Mouse (Mus musculus): ENCODE results near the gene Ap1g2.

Ap1g2 gene

DNA sequence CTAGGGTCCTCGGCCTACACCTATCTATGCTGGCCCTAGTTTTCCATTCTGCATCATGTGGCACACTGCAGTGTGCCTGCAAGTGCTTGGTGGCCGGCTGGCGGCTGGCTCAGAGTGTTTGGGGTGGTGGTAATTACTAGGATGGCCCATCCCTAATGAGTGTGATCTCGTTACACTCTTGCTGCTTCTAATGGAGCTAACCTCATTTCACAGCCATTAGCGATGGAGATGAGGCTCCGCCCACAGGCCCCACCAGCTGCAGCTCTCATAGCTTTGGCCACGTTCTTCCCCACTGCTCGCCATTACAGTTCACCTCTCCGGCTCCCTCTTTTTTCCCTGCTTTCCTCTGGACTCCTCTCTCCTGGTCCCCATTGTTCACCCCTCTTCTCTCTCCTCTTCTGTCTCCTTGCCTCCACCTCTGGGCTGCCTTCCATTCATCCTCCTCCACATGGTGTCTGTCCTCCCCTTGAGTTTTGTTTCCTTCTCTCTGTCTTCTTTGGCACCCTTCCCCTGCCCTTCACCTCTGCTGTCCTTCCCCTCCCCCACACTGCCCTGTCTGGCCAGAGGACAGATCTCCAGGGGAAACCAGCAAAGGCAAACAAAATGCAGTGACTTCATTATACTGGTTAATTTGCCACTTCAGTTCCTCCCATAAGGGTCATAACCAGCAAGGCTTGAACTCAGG, 20.9 kb downstream of the Ap1g2 start:
- peak; percentile 69 for DNase-seq

DNA sequence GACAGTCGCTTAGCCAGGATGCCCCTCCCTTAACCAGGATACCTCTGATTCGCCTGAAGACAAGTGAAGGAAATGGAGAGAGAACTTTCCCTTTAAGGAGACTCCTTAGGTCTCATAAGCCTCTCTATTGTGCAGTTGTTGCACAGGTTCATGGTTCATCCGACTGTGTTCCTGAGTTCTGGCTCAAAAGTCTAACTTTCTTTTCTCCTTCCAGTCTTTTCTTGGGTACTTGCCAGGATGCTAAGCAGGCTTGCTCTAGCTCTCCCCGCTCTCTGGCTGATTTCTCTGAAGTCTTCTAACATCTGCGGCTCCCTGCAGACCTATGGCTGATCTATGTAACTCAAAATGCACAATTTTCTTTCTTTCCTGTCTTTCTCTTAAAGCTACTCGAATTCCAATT, 22.9 kb downstream of the Ap1g2 start:
- peak; percentile 65 for DNase-seq

DNA sequence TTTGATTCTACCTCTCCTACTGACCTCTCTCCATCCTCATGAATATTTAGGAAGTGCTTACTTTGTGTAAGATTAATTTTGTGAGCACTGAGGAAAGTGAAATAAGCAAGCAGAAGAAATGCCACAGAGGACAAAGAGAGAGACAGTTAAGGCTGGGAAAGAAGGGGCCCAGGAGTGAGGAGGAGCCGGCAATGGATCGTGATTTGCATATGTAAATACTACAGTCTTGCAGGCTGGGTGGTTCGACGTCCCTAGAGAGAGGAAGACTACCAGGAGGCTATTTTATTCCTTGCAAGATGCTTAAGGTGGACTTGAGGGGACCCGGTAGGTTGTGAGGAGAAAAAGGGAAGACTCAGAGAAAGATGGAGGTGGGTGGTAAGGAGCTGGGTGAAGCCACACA, 25.3 kb downstream of the Ap1g2 start:
- no peak for DNase-seq

DNA sequence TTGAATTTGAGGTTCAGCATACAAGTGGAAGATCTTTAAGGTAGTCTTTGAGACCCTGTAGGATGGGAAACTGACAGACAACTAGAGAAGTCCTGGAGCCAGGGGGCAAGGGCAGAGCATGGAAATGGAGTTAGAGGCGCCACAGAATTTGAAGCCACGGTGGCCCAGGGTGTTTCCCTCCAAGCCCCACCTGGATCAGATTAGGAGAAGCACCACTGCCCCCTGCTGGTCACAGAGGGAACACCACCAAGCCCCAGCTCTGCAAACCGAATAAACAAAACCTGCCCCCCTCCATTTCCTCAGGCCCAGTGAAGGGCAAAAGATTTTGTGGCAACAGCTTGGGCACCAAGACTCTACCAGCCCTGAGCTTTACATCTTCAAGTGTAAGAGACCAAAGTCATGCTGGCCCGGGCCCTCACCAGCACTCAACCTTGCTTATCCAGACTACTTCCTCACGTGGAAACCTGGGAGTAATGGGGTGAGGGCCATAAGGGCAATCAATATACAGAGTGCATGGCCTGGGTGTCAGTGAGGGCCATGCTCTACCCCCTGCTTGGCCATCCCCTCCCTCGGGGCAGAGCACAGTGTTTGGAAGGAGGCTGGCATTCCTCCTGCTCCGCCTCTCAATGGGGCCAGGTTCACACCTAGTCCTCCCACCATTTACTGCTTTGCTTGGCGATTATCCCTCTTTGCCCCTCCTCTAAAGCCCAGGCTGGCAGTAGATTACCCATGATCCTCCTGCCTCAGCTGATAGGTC, 27.0 kb downstream of the Ap1g2 start:
- peak; percentile 71 for DNase-seq

DNA sequence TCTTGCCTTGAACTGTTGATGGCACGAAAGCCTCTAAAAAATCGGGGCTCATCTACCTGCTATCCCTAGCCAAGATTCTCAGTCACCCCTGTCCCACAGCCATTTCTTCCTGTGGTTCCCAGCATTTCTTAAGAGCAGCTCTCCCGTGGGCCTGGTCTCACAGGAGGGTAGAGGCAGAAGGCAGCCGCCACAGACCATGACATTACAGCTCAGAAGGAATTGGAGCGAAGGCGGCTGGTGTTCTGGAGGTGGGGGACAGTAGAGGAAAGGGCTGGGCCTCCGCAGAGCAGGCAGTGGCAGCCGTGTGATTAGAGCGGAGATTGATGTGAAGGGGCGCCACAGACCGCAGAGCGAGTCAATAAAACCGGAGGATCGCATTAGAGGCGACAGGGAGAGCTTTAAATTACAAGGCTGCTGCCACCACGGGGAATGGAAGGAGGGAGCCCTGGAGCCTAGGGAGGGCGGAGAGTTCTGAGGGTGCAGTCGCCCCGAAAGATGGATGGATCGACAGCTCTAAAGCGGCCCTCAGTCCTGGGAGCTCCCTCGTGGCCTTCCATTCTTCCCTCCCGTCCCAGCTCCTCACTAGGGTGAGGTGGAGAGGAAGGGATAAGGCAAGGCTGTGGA, 27.9 kb downstream of the Ap1g2 start:
- no peak for DNase-seq

DNA sequence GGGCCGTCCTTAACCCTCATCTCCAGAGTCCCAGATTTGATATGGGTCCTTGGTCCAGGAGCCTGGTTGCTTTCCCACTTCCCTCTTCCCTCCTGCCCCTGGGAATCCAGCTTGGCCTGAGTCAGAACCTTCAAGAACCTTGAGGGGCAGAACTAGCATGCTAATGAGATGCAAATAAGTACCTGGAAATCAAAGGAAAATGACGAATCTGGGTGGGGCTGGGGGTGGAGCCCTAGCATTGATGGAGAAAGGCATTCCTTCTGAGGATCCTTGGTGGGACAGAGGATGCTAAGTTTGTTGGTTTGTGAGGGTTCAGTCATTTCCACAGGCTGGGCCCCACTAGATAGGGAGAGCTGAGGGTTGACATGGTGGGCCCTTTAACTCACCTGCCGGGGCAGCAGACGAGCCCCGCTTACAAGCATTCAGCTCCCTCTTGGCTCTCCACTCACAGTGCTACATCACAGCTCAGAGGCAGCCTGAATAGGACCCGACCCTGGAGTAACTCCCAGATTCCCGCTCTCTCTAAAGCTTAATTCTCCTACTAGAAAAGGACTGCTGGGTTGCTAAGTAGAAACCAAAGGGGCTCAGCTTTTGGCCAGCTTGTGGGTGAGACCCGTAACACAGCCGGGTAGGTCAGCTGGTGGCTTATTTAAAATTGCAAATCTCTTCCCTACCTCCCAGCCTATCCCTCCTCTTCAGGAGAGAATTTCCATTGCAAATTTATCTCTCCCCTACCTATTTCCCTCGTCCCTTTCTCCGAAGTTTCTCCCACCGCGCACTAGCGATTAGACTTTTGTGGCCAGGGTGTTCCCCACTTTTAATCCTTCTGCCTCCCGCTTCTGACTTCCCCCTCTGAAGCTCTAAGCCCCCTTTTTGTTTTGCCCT, 28.7 kb downstream of the Ap1g2 start:
- DNase-seq, result no peak

DNA sequence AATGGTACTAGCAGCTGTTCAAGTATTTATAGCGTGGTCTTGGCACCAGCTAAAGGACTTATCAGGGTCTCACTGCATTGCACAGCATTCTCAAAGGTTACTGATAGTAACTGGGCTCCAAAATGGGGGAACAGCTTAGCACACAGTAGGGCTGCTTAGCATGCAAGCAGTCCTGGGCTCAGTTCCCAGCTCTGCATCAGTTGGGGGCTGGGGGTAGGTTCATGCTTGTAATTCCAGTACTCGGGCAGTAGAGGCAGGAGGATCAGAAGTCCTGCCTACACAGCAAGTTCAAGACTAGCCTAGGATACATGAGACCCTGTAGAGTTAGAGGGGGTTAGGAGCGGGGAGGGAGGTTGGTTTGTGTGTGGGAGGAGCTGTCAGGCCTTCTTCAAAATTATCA, 29.4 kb downstream of the Ap1g2 start:
- DNase-seq, result no peak

DNA sequence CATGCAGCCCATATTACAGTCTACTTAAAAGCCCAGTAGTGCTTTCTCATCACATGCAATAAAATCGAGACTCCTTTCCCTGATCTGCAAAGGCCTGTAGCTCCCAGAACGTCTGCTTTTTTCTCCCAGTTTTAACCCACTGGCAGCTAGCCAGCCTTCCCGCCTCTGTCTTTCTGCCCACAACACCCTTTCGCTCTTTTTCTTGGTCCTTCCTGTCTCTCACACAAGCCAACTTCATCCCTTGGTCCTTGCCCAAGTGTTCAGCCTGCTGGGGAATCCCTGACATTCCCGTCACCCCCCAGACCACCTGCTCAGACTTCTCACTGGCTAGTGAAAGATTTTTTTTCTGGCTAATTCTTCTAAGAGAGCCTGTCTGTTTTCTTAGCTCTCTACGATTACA, 30.2 kb downstream of the Ap1g2 start:
- DNase-seq, result no peak

DNA sequence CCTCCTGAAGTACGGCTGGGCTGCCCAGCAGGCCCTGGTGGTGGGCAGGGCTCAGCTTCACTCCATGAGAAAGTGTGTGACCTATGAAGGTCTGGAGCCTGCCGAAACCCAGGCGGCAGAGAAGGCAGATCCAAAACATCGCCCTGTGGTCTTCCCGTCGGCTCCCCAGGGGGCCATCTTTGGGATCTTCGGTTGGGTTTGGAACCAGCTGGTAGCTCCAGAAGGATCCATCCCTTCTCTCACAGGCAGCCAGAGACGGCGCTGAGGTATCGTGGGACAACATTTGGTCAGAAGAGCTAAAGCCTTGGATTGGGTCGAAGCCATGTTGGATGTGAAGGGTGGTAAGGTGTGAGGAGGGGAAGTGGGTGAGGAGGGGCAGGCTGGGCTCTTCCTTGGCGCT, 32.0 kb downstream of the Ap1g2 start:
- no peak for DNase-seq

DNA sequence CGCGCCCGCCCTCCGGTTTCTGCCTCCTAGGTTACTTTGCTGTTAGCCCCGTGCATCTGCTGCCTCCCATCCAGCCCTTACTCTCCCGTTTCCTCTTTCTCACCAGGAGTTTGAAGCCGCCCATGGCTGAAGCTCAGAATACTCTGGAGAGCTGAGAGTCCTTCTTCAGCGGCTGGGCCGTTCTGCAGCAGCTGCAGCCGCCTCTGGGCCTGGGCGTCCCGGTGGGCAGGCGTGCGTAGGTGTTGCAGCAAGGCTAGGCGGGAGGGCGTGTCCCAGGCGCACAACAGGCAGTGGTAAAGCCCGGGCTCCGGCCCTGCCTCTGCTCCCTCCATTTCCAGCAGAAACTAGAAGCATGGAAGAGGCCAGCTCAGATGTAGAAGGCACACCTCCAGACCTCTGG, 34.6 kb downstream of the Ap1g2 start:
- DNase-seq, result no peak

DNA sequence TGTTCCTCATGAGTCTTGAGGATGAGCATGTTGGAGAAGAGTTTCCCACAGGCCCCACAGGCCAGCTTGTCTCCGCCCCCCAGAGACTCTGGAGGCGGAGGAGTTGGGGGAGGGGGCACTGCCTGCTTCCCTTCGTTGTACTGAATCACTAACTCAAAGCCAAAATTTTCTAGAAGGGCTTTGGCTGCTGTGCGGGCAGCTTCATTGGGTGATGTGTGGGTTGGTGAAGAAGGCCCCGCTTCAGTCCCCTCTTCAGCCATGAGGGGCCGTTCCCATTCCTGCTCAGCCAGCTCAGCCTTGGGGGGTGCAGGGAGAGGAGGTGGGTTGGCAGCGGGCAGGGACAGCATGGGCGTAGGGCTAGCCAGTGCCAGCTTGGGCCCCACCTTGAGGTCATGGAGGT, 40.4 kb downstream of the Ap1g2 start:
- DNase-seq, result no peak

DNA sequence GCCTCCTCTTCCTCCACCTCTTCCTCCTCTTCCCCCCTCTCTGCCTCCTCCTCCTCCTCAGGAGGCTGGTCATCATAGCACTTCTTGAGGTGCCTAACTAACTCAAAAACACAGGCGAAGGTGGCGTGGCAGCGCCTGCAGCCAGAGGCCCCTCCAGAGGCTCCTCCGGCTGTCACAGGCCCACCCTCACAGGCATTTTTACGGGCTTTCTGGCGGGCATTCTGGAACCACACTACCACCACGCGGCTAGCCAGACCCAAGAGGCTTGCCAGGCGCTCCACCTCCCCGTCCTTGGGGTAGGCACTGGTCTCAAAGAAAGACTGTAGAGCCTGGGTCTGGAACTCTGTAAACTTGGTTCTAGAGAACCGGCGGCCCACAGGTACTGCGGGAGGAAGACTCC, 41.0 kb downstream of the Ap1g2 start:
- no peak for DNase-seq

DNA sequence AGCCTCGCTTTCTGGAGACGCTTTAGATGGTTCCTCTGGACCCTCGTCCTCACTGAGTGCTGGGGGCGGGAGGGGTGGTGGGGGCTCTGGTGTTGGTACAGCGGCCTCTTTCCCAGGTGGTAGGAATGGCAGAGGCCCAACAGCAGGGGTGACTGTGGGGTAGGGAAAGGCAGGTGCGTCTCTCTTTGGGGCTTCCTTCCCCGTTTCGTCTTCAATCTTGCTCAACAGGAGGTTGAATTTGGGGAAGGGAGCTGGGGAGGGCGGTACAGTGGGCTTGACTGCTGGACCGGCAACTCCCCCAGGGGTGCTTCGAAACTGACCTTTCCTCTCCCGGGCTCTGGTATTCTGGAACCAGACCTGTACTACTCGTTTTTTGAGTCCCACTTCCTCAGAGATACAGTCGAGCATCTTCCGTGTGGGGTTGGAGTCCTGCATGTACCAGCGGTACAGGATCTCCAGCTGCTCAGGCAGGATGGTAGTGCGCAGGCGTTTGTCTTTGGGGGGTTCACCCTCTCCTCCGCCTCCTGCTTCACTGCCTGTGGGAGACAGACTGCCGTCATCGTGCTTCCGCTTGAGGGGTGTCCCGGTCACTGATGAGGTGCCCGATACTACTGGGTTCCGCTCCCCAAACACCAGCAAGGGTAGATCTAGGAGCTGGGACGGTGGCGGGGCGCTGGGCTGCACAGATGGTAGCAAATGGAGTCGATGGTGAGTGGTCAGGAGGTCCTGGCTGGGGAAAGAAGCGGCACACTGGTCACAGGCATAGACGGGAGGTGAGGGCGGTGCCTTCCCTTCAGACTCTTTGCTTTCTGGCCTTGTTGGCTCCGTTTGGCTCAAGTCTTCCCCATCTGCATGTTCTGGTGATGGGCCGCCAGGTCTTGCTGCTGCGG, 41.7 kb downstream of the Ap1g2 start:
- no peak for DNase-seq

DNA sequence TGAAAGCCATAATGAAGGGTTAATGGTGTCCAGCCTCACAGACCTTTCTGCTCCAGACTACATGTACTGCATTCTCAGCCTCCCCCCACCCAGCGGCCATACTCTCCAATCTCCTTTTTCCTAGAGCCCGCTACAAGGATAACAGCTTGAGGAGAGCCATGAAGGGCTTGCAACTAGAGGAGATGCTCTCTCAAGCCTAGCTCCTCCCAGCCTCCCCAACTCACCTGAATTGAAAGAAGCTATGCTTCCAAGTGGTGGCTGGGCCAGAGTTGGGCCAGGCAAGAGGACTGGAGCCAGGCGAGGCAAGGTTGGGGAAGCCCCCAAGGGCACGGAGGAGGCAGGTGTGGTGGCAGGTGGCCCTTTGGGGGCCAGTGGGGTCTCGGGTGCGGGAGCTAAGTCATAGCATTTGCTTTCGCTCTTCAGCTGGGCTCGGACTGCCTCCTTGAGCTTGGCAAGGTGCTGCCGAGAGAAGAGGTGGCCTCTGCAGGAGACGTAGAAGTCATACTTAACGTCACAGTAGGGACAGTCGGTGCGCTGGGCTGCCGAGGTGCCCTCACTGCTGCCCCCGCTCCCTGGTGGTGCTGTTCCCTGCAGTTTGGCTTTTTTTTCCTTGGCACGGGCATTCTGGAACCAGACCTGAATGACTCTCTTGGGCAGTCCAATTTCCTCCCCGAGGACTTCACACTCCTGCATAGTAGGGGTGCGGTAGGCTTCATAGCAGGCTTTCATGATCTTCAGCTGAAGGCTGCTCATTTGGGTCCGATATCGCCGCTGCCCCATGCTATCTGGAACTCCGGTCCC, 42.6 kb downstream of the Ap1g2 start:
- no peak for DNase-seq

DNA sequence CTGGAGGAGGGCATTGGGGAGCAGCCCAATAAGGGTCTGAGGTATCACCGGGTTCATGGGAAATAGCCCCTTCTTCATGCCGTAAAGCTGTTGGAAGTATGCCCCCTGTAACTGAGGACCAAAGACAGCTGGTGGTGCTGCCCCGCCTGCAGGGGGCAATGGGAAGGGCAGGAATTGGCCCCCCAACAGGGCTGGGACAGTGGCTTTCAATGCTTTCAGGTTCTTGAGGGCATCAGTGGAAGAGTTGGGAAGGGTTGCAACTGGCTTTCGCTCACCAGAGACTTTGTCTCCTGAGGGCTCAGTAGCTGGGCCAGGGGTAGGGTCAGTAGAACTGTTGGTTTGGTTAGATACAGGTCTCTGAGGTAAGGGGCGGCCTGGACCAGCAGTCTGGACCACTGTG, 43.3 kb downstream of the Ap1g2 start:
- DNase-seq, result no peak

DNA sequence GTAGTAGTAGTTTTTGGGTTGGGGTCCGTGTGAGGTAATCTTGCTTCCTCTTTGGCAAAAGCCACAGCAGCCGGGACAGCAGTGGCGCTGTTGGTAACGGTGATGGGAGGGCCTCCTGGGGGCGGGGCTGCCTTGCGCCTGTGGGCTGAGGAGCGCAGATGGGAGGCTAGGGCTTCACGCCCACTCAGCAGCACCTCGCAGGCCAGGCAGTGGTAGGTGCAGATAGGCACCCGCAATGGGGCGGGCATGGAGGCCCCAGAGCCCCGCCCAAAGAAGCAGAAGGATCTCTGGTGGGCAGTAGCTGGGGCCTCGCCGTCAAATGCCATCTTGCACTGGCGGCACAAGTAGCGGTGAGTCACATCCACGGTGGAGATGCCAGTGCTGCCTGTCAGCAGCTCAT, 43.8 kb downstream of the Ap1g2 start:
- no peak for DNase-seq

DNA sequence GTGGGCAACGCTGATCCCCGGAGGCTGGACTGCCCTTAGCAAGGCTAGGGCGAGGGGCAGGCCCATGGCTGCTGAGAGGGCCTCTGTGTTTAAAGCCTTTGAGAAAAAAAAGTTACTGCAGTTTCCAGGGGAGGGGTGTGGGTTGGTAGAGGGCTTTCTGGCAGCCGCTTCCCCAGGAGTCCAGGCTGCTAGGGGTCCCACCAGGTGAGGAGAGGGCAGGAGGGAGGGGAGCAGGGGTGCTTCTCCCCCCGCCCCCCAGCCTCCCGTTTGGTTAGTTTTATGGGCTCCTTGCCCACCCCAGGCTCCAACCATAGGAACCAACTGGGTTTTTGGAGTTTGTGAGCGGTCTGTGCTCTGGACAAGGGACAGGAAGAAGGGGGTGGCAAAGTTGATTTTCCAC, 44.5 kb downstream of the Ap1g2 start:
- no peak for DNase-seq

DNA sequence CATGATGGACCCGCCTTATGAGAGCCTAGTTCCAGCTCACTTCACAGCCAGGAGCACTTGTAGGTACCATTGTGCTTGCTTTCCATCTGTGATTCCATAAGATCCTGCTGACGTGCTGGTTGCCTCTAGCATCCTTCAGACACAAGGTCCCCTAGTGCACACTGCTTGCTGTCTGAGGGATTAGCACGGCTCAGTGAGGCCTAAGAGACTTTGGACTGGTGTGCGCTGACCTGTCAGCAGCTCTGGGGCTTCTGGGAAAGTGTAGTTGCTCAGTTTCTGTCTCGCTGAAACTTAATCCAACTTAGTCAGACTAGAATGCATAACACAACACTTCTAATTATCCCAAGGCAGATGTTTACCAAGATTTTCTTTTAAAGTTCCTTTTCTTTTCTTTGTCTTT, 46.5 kb downstream of the Ap1g2 start:
- peak; percentile 59 for DNase-seq

DNA sequence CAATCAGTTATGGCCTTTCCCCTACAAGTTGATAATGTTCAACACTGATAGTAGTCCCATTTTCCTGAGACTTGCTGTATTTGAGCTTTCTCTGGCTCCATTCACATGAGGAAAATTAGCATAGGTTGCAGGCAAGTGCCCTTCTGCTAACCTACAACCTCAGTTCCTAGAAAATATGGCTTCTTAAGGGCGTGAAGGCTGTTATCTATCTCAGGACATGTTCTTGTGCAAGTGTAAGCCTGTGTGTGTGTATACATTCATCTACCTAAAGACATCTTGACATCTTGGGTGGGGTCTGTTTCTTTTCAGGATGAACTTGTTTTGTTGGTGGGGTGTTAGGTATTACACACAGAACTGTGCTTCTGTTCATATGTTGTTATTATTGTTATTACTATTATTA, 47.4 kb downstream of the Ap1g2 start:
- no peak for DNase-seq

DNA sequence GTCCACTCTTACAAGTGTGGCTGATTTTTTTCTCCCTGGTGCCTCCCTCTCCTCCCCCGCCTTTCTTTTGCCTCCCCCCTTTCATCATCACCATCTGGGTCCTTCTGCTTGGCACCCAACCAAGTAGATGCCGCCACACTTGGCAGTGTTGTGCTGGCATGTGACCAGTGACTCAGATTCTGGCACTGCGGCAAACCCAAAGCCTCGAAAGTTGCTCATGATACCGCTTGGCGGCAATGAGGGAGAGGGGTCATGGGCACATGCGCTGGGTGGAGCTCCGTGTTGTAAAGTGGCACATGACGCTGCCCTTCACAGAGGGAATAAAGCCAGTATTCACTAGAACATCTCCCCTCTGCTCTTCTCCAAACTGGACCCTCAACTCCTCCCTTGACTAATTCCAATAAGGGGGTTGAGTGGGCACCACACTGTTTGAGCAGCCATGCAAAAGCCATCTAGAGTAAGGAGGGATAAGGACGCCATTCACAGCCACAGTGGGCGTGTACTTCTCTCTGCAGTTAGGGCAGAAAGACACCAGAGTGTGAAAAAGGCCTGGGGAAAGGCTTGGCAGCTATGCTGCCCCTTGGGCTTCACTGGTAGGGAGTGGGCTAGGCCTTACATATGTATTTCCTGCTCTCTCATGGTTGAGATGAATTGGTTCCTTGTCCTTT, 51.1 kb downstream of the Ap1g2 start:
- DNase-seq, result no peak
